Mouse (Mus musculus) thymus, postnatal 4 days (tissue): ENCODE measurements around the gene Tas2r135.

Experiments
- DNase-seq: peaks from one replicate; pipeline ENCODE4 v3.0.0; 2021

The Tas2r135 gene

GRCm38 (mm10) chr6:42435490-42435889, 30.3 kb downstream of the Tas2r135 start:
- no peak for DNase-seq

- no peak for DNase-seq
Observed at GRCm38 (mm10) chr6:42441395-42441794, 36.2 kb downstream of the Tas2r135 start.

GRCm38 (mm10) chr6:42444491-42444890, 39.3 kb downstream of the Tas2r135 start:
- DNase-seq: no peak

GRCm38 (mm10) chr6:42447381-42447780, 42.1 kb downstream of the Tas2r135 start:
- DNase-seq: no peak
